Mouse (Mus musculus) limb, embryonic 10.5 days (tissue): ENCODE data around the gene Mettl25. TPM values are rescaled to one million over a fixed set of nuclear protein-coding genes. Genes with fewer than 3 reads are reported as not detected.

ENCODE experiments used
- DNase-seq: peaks from one replicate; pipeline ENCODE4 v3.0.0-alpha.2; 2017; ENCODE audit warnings: low spot score
- H3K27ac ChIP-seq: fragments of 300-500 bp; sonication (generic); 2 replicates; pipeline ENCODE4 v1.5.1; 2016; ENCODE audit warnings: mild to moderate bottlenecking
- H3K27me3 ChIP-seq: fragments of 300-500 bp; sonication (generic); 2 replicates; pipeline ENCODE4 v1.6.1; 2016; ENCODE audit warnings: low read depth, mild to moderate bottlenecking; ENCODE audit not compliant: poor library complexity, severe bottlenecking
- H3K36me3 ChIP-seq: fragments of 300-500 bp; sonication (generic); 2 replicates; pipeline ENCODE4 v1.6.1; 2016; ENCODE audit warnings: mild to moderate bottlenecking, moderate library complexity
- H3K4me1 ChIP-seq: fragments of 300-500 bp; sonication (generic); 2 replicates; pipeline ENCODE4 v1.6.1; 2016
- H3K4me3 ChIP-seq: fragments of 300-500 bp; sonication (generic); 2 replicates; pipeline ENCODE4 v1.5.1; 2016; ENCODE audit warnings: mild to moderate bottlenecking, moderate library complexity
- H3K9me3 ChIP-seq: fragments of 300-500 bp; sonication (generic); replicated peaks from 2 replicates; pipeline ENCODE4 v1.6.1; 2016; ENCODE audit warnings: mild to moderate bottlenecking
- WGBS: fragments of 180-500 bp; shearing (Covaris S2); methylation state at CpG from one replicate; pipeline ENCODE4 v1.1.7; 2016; 5-methylcytosine and 5-hydroxymethylcytosine counted together
- polyA plus RNA-seq: library from polyadenylated mRNA; unstranded; fragments of >200 nt; fragmentation: Nextera tagmentation; extraction: Ambion mirVana; gene quantifications from 2 replicates; pipeline ENCODE4 v1.2.1, GENCODE M21; 2016

The Mettl25 gene
- 11.7 and 13.2 TPM in 2 replicates for polyA plus RNA-seq

DNA sequence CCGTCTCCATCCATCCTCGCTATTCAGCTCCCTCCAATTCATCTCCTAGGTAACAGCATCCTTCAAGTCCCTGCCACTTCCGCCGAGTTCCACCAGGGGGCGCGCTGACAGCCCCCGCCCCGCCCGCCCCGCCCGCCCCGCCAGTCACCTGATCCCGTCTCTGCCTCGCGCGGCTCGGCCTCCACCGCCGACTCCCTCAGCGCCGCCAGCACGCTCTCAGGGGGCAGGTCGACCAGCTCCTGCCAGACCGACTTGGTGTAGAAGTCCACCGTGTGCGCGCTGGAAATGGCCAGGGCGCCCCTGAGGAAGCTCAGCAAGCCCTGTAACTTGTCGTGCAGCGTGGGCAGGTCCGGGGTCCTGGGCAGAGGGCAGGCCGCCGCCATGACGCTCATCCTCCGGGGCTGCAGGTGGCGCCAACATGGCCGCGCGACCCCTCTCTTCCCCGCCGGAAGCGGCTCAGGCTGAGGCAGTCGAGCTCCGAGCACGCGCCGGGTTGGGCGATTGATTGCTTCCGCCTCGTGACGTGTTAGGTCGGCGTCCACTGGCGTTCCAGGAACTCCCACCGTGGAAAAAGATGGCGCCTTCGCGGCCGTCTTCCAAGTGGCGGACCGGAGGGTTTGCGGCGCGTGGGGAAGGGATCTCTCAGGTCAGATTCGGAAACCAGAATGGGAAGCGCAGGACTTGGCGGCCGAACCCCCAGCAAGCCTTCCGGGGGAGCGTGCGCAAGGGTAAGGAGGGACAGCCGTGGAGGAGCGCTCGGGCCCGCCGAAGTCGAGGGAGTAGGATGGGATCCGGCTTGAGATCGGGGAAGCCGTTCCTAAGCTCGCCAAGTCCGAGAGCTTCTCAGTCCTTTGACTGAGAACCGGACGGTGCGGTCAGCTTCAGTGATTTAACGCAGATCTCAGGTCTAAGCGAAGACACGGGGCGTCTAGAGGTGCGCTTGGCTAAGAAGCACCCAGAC is at the start of gene Mettl25, which contains the start of gene Ccdc59:
Gene Mettl25, minus strand, starts transcription at position 453 of the 961 bp plus-strand sequence.
Gene Ccdc59, plus strand, starts transcription at position 140 of the 961 bp plus-strand sequence.
- H3K36me3 ChIP-seq, result peaks cover 42% of the 10 kb centered on the region
- H3K27me3 ChIP-seq, result no peaks in the 10 kb centered on the region
- H3K27ac ChIP-seq, result peak within 1 kb of the TSS; percentile 97
- WGBS, result under 1% methylated on average over 89 of the region's 90 CpGs
- peak; percentile 99 for DNase-seq
- peaks cover 11% of the 10 kb centered on the region for H3K4me1 ChIP-seq
- H3K9me3 ChIP-seq, result no peaks in the 10 kb centered on the region
- peak within 1 kb of the TSS; percentile 79 for H3K4me3 ChIP-seq

- no peak for DNase-seq
- WGBS, result 52% methylated on average over 4 of the region's 4 CpGs
- H3K27ac ChIP-seq, result no peak overlapping the region
- H3K27me3 ChIP-seq, result no peaks in the 10 kb centered on the region
- no peak overlapping the region for H3K4me3 ChIP-seq
- H3K9me3 ChIP-seq, result no peaks in the 10 kb centered on the region
- H3K4me1 ChIP-seq, result no peaks in the 10 kb centered on the region
- H3K36me3 ChIP-seq, result no peaks in the 10 kb centered on the region
Measured at GRCm38 (mm10) chr10:105867312-105867711, 26.1 kb upstream of the Mettl25 start.

DNA sequence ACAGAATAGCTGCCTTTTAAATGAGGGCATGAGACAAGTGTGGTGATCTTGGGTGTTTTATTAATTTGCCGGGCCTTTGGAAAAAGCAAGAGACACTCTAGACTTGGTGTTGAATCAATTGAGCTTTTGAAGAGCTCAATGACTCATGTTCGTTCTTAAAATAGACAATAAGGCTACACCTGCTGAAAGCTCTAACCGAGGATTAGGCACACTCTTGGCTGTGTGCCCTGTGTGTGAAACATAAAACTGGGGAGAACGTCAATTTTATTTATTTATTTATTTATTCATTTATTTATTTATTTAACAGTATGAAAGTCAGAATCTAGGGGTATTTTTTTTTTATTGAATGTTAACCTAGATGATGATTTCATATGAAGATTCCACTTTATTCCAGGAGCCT is 10.0 kb upstream of the Mettl25 start:
- peaks cover 48% of the 10 kb centered on the region for H3K36me3 ChIP-seq
- no peak overlapping the region for H3K4me3 ChIP-seq
- WGBS, result 94% methylated on average over 4 of the region's 4 CpGs

DNA sequence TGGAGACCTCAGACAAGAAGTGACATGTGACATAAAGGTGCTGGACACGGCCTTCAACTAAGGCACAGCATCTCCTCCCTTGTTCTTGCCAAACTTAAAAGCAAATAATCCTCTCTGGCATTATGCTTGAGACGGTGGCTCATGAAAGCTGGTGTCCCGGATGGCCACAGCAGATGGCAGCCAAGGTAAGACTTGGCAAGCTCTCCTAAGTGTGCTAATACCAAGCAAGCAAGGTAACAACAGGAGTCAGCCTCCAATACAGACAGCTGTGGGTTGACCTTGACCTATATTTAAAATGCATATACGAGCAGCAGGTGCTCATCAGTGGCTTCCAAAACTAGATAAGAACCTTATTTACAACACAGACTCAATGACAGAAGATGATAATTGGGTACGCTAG is 9.1 kb upstream of the Mettl25 start:
- H3K36me3 ChIP-seq, result peaks cover 56% of the 10 kb centered on the region
- no peak overlapping the region for H3K4me3 ChIP-seq
- no peak overlapping the region for H3K27ac ChIP-seq
- WGBS, result 88% methylated on average over 5 of the region's 5 CpGs
- no peaks in the 10 kb centered on the region for H3K9me3 ChIP-seq
- H3K4me1 ChIP-seq, result no peaks in the 10 kb centered on the region
- no peak for DNase-seq
- H3K27me3 ChIP-seq, result no peaks in the 10 kb centered on the region

More for the DNA sequence above, 10.0 kb upstream of the Mettl25 start:
- H3K9me3 ChIP-seq, result no peaks in the 10 kb centered on the region
- H3K27ac ChIP-seq, result no peak overlapping the region
- DNase-seq, result no peak
- no peaks in the 10 kb centered on the region for H3K4me1 ChIP-seq
- H3K27me3 ChIP-seq, result no peaks in the 10 kb centered on the region

GRCm38 (mm10) chr10:105842574-105842973 is 1.4 kb upstream of the Mettl25 start:
- H3K27me3 ChIP-seq, result no peaks in the 10 kb centered on the region
- no peaks in the 10 kb centered on the region for H3K9me3 ChIP-seq
- H3K27ac ChIP-seq, result no peak overlapping the region
- H3K36me3 ChIP-seq, result peaks cover 56% of the 10 kb centered on the region
- H3K4me1 ChIP-seq, result peaks cover 11% of the 10 kb centered on the region
- DNase-seq, result no peak
- peak overlapping the region; percentile 79 for H3K4me3 ChIP-seq
- 82% methylated on average over 7 of the region's 7 CpGs for WGBS

- no peak overlapping the region for H3K4me3 ChIP-seq
- no peaks in the 10 kb centered on the region for H3K27me3 ChIP-seq
- no peak overlapping the region for H3K27ac ChIP-seq
- DNase-seq, result peak; percentile 41
- peaks cover 5% of the 10 kb centered on the region; the same call in 1 of the 2 replicates for H3K36me3 ChIP-seq
- no peaks in the 10 kb centered on the region for H3K4me1 ChIP-seq
- no peaks in the 10 kb centered on the region for H3K9me3 ChIP-seq
- WGBS, result 66% methylated on average over 10 of the region's 10 CpGs
Measured at GRCm38 (mm10) chr10:105834627-105835228, 6.5 kb downstream of the Mettl25 start.

DNA sequence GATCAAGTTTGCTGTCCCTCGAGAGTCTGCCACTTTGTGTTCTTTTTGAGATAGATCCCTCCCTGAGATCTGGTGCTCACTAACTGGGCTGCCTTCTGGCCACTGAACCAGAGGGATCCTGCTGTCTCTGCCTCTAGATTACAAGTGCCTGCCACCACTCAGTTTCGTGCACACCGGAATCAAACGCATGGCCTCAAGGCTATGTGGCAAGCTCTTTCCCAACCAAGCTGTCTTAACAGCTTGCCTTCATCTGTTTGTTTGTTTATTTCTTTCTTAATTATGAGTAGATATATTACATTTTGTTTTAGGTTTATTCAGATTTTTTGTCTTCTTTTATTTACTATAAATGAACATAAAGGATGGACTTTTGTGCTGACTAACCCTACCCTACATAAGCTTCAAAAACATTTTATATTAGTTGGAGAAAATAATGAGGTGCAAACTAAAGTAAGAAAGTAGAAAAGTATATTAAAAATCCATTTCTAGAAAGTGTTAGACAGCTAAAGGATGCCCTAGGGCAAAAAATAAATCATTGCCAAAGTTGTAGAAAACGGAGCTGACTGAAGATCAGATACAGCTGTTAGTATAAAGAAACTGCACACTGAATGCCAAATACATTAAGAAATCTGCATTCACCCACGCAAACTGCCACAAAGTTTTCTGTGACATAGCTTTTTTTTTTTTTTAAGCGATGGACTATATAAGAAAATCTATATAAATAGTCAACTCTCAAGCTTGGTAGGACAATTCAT is 34.7 kb downstream of the Mettl25 start:
- no peak for DNase-seq
- 82% methylated on average over 7 of the region's 7 CpGs for WGBS
- no peak overlapping the region for H3K4me3 ChIP-seq
- H3K36me3 ChIP-seq, result no peaks in the 10 kb centered on the region
- H3K4me1 ChIP-seq, result peaks cover 21% of the 10 kb centered on the region
- no peak overlapping the region for H3K27ac ChIP-seq
- no peaks in the 10 kb centered on the region for H3K9me3 ChIP-seq
- no peaks in the 10 kb centered on the region for H3K27me3 ChIP-seq

- Histone ChIP-seq H3K4me3 (no peak overlapping the region), H3K9me3 (no peaks in the 10 kb centered on the region), H3K4me1 (peaks cover 30% of the 10 kb centered on the region), H3K36me3 (no peaks in the 10 kb centered on the region), H3K27me3 (no peaks in the 10 kb centered on the region), H3K27ac (no peak overlapping the region)
- no peak for DNase-seq
- 91% methylated on average over 2 of the region's 2 CpGs for WGBS
Measured at GRCm38 (mm10) chr10:105803461-105803860, 37.7 kb downstream of the Mettl25 start.

- Histone ChIP-seq H3K4me3 (no peak overlapping the region), H3K9me3 (no peaks in the 10 kb centered on the region), H3K4me1 (peaks cover 29% of the 10 kb centered on the region), H3K27ac (peak overlapping the region; percentile 59; the same call in 1 of the 2 replicates), H3K36me3 (no peaks in the 10 kb centered on the region), H3K27me3 (no peaks in the 10 kb centered on the region)
- DNase-seq, result no peak
- 94% methylated on average over 6 of the region's 6 CpGs for WGBS
Measured at GRCm38 (mm10) chr10:105802132-105802531, 39.0 kb downstream of the Mettl25 start.

DNA sequence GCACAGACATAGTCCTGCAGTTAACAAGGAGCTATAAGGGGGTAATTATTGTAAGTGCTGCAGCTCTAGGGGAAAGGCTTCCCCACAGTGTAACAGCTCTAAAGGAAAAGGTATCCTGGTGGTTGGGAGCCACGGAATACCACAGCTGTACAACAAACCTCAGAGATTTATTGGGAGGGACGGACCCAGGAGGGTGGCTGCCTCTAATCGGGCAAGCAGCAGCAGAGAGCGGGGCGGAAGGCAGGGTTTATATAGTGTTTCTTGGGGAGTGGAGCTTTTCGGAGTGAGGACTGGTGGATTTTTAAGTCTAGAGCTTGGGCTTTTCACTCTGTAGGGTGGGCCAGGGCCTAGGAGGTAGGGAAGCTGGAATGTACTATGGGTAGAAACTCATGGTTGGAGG is 40.0 kb downstream of the Mettl25 start:
- Histone ChIP-seq H3K4me1 (peaks cover 23% of the 10 kb centered on the region), H3K27ac (peak overlapping the region; percentile 70), H3K9me3 (no peaks in the 10 kb centered on the region), H3K27me3 (no peaks in the 10 kb centered on the region), H3K36me3 (no peaks in the 10 kb centered on the region), H3K4me3 (no peak overlapping the region)
- WGBS, result 50% methylated on average over 6 of the region's 6 CpGs
- DNase-seq, result peak; percentile 53

DNA sequence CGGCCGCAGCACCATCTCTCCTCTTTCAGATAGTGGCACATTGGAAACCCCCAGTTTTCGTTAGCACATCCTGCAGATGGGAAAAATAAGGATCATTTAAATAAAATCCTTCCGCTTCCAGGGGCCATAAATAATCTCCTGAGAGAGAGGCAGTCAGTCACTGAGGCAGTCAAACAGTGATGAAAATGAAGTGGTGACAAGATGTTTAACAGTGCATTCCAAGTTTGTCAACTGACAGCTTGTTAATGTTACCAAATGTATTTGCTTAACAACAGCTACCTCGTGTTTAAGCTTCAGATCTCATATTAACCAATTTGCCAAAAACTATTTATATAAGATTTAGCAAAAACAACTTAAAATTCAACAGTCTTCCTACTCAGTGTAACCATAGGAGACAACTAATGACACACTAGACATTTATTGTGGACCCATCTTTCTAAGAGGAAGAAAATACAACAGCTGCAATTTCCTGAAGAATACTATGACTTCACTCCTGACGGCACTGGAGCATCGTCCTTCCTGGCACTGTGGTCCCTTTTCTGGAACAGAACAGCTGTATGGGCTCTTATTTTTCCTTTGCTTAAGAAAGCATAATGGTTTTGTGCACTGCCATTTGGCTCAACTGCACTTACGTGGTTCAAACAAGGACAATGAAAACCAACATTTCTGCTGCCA is 43.8 kb downstream of the Mettl25 start:
- peaks cover 29% of the 10 kb centered on the region for H3K4me1 ChIP-seq
- no peak for DNase-seq
- H3K9me3 ChIP-seq, result no peaks in the 10 kb centered on the region
- H3K4me3 ChIP-seq, result no peak overlapping the region
- H3K27me3 ChIP-seq, result no peaks in the 10 kb centered on the region
- WGBS, result 65% methylated on average over 8 of the region's 8 CpGs
- peaks cover 7% of the 10 kb centered on the region; the same call in 1 of the 2 replicates for H3K36me3 ChIP-seq
- H3K27ac ChIP-seq, result no peak overlapping the region
